Mouse (Mus musculus) lung, embryonic 15.5 days (tissue): ENCODE data around the gene Pld3. TPM values are rescaled to one million over a fixed set of nuclear protein-coding genes. Genes with fewer than 3 reads are reported as not detected.
A peak's percentile ranks its signal among the peaks of the same experiment; 100 is the strongest.

Experiments used
- ATAC-seq: fragments of 200-750 bp; cut with Nextera tagmentation; 2 replicates; pipeline ENCODE4 v1.8.0; 2017; ENCODE audit warnings: moderate number of reproducible peaks, borderline replicate concordance; ENCODE audit not compliant: low FRiP score, low TSS enrichment; ENCODE audit errors: extremely low read depth
- H3K27ac ChIP-seq: fragments of 300-500 bp; sonication (generic); 2 replicates; pipeline ENCODE4 v1.5.1; 2015; ENCODE audit warnings: moderate library complexity, mild to moderate bottlenecking, inconsistent platforms
- H3K27me3 ChIP-seq: fragments of 300-500 bp; sonication (generic); 2 replicates; pipeline ENCODE4 v1.6.1; 2015; ENCODE audit warnings: inconsistent platforms
- H3K36me3 ChIP-seq: fragments of 300-500 bp; sonication (generic); 2 replicates; pipeline ENCODE4 v1.6.1; 2015; ENCODE audit warnings: inconsistent platforms
- H3K4me1 ChIP-seq: fragments of 300-500 bp; sonication (generic); 2 replicates; pipeline ENCODE4 v1.6.1; 2015; ENCODE audit warnings: inconsistent platforms
- H3K4me2 ChIP-seq: fragments of 300-500 bp; sonication (generic); 2 replicates; pipeline ENCODE4 v1.6.1; 2015; ENCODE audit warnings: inconsistent platforms, mild to moderate bottlenecking, moderate library complexity
- H3K4me3 ChIP-seq: fragments of 300-500 bp; sonication (generic); 2 replicates; pipeline ENCODE4 v1.5.1; 2015; ENCODE audit warnings: mild to moderate bottlenecking, inconsistent platforms
- H3K9ac ChIP-seq: fragments of 300-500 bp; sonication (generic); 2 replicates; pipeline ENCODE4 v1.6.1; 2015; ENCODE audit warnings: inconsistent platforms
- H3K9me3 ChIP-seq: fragments of 300-500 bp; sonication (generic); 2 replicates; pipeline ENCODE4 v1.6.1; 2016; ENCODE audit warnings: inconsistent platforms
- WGBS: fragments of 180-500 bp; shearing (Covaris S2); methylation state at CpG from one replicate; pipeline ENCODE4 v1.1.7; 2015; 5-methylcytosine and 5-hydroxymethylcytosine counted together
- polyA plus RNA-seq: library from polyadenylated mRNA; unstranded; fragments of >200 nt; fragmentation: Nextera tagmentation; extraction: Ambion mirVana; gene quantifications from 2 replicates; pipeline ENCODE4 v1.2.1, GENCODE M21; 2015

Gene Pld3
- polyA plus RNA-seq, 1 experiment from 2014 or later, result 78.3 TPM

GRCm38 (mm10) chr7:27491856-27492255 lies 61.2 kb downstream of the Pld3 start:
- Histone ChIP-seq H3K27ac (peak overlapping the region; percentile 97), H3K4me3 (no peak overlapping the region), H3K27me3 (no peaks in the 10 kb centered on the region), H3K4me2 (no peak overlapping the region), H3K9me3 (no peaks in the 10 kb centered on the region), H3K36me3 (0 out of 2 replicates have a peak, but pooled peaks cover 11% of the 10 kb centered on the region), H3K9ac (no peak overlapping the region), H3K4me1 (peaks cover 47% of the 10 kb centered on the region)
- 51% methylated on average over 7 of the region's 7 CpGs for WGBS
- ATAC-seq, result no peak

GRCm38 (mm10) chr7:27490543-27491329 lies 62.3 kb downstream of the Pld3 start:
- Histone ChIP-seq H3K4me2 (peak overlapping the region; percentile 58), H3K9ac (peak overlapping the region; percentile 36), H3K36me3 (0 out of 2 replicates have a peak, but pooled peaks cover 11% of the 10 kb centered on the region), H3K27ac (peak overlapping the region; percentile 97), H3K27me3 (no peaks in the 10 kb centered on the region), H3K4me3 (peak overlapping the region; percentile 34), H3K9me3 (no peaks in the 10 kb centered on the region), H3K4me1 (peaks cover 50% of the 10 kb centered on the region)
- 0% methylated on average over 33 of the region's 33 CpGs for WGBS
- ATAC-seq, result peak; percentile 86

GRCm38 (mm10) chr7:27490227-27490542 lies 62.8 kb downstream of the Pld3 start:
- 24% methylated on average over 4 of the region's 4 CpGs for WGBS
- peak overlapping the region; percentile 58 for H3K4me2 ChIP-seq
- H3K36me3 ChIP-seq, result 0 out of 2 replicates have a peak, but pooled peaks cover 11% of the 10 kb centered on the region
- H3K27me3 ChIP-seq, result no peaks in the 10 kb centered on the region
- H3K9me3 ChIP-seq, result no peaks in the 10 kb centered on the region
- H3K4me1 ChIP-seq, result peaks cover 55% of the 10 kb centered on the region
- ATAC-seq, result no peak
- peak overlapping the region; percentile 36 for H3K9ac ChIP-seq
- H3K4me3 ChIP-seq, result peak overlapping the region; percentile 34
- peak overlapping the region; percentile 97 for H3K27ac ChIP-seq

- WGBS, result 90% methylated on average over 25 of the region's 25 CpGs
- no peak overlapping the region; the same call in 1 of the 2 replicates for H3K4me2 ChIP-seq
- H3K4me3 ChIP-seq, result no peak overlapping the region
- H3K27me3 ChIP-seq, result no peaks in the 10 kb centered on the region
- H3K27ac ChIP-seq, result peak overlapping the region; percentile 97
- no peak for ATAC-seq
- H3K9me3 ChIP-seq, result no peaks in the 10 kb centered on the region
- H3K9ac ChIP-seq, result no peak overlapping the region; the same call in 1 of the 2 replicates
- H3K4me1 ChIP-seq, result peaks cover 55% of the 10 kb centered on the region
- H3K36me3 ChIP-seq, result 0 out of 2 replicates have a peak, but pooled peaks cover 11% of the 10 kb centered on the region
These were observed 63.6 kb downstream of the Pld3 start for GRCm38 (mm10) chr7:27489270-27489869.

- Histone ChIP-seq H3K27me3 (no peaks in the 10 kb centered on the region), H3K36me3 (0 out of 2 replicates have a peak, but pooled peaks cover 11% of the 10 kb centered on the region), H3K4me2 (peak overlapping the region; percentile 80), H3K4me1 (peaks cover 55% of the 10 kb centered on the region), H3K9me3 (no peaks in the 10 kb centered on the region), H3K27ac (peak overlapping the region; percentile 98), H3K9ac (peak overlapping the region; percentile 70), H3K4me3 (peak overlapping the region; percentile 57)
- 2% methylated on average over 13 of the region's 13 CpGs for WGBS
- ATAC-seq, result no peak
These were observed 65.2 kb downstream of the Pld3 start for GRCm38 (mm10) chr7:27487740-27488268.

GRCm38 (mm10) chr7:27486770-27487697 lies 66.0 kb downstream of the Pld3 start, which contains the start of gene Sertad1:
TSS of gene Sertad1 (plus strand) at chr7:27486910.
- peak; percentile 91 for ATAC-seq
- Histone ChIP-seq H3K9ac (peak within 1 kb of the TSS; percentile 70), H3K4me2 (peak within 1 kb of the TSS; percentile 80), H3K36me3 (0 out of 2 replicates have a peak, but pooled peaks cover 11% of the 10 kb centered on the region), H3K4me1 (peaks cover 50% of the 10 kb centered on the region), H3K27ac (peak within 1 kb of the TSS; percentile 98), H3K27me3 (no peaks in the 10 kb centered on the region), H3K4me3 (peak within 1 kb of the TSS; percentile 57), H3K9me3 (no peaks in the 10 kb centered on the region)
- WGBS, result 1% methylated on average over 73 of the region's 80 CpGs

GRCm38 (mm10) chr7:27486102-27486769 lies 66.8 kb downstream of the Pld3 start:
- Histone ChIP-seq H3K9me3 (no peaks in the 10 kb centered on the region), H3K27me3 (no peaks in the 10 kb centered on the region), H3K4me3 (peak overlapping the region; percentile 57), H3K9ac (peak overlapping the region; percentile 70), H3K4me1 (peaks cover 50% of the 10 kb centered on the region), H3K4me2 (peak overlapping the region; percentile 80), H3K36me3 (0 out of 2 replicates have a peak, but pooled peaks cover 11% of the 10 kb centered on the region), H3K27ac (peak overlapping the region; percentile 98)
- WGBS, result 4% methylated on average over 13 of the region's 13 CpGs
- ATAC-seq, result no peak

- no peaks in the 10 kb centered on the region for H3K9me3 ChIP-seq
- H3K9ac ChIP-seq, result no peak overlapping the region
- H3K4me3 ChIP-seq, result no peak overlapping the region
- no peak for ATAC-seq
- WGBS, result 89% methylated on average over 4 of the region's 4 CpGs
- no peak overlapping the region for H3K4me2 ChIP-seq
- H3K36me3 ChIP-seq, result no peaks in the 10 kb centered on the region
- peaks cover 34% of the 10 kb centered on the region for H3K4me1 ChIP-seq
- no peak overlapping the region for H3K27ac ChIP-seq
- H3K27me3 ChIP-seq, result no peaks in the 10 kb centered on the region
These were observed 69.2 kb downstream of the Pld3 start for GRCm38 (mm10) chr7:27483860-27484259.

Other genes starting within 250 kb of the Pld3 start
- 96.2 and 102 TPM in 2 replicates for gene Ltbp4, start 215.5 kb downstream of the Pld3 start, polyA plus RNA-seq
- gene Shkbp1, start 197.2 kb downstream of the Pld3 start, polyA plus RNA-seq, result 48.3 and 51.4 TPM in 2 replicates
- gene Gm20479, start 195.8 kb downstream of the Pld3 start, polyA plus RNA-seq, result 0.79 and 1.3 TPM in 2 replicates
- 0.21 and 0.33 TPM in 2 replicates for gene Sptbn4, start 105.5 kb downstream of the Pld3 start, polyA plus RNA-seq
- gene Blvrb, start 105.2 kb downstream of the Pld3 start, polyA plus RNA-seq, result 58.8 and 68.5 TPM in 2 replicates
- 28.6 and 31.1 TPM in 2 replicates for gene Sertad3, start 79.5 kb downstream of the Pld3 start, polyA plus RNA-seq
- 48.5 and 49.6 TPM in 2 replicates for gene Sertad1, start 66.3 kb downstream of the Pld3 start, polyA plus RNA-seq
- 7.2 and 8.7 TPM in 2 replicates for gene Prx, start 53.9 kb downstream of the Pld3 start, polyA plus RNA-seq
- 0.87 and 0.92 TPM in 2 replicates for gene Hipk4, start 30.0 kb downstream of the Pld3 start, polyA plus RNA-seq
- gene 2310022A10Rik, start within 50 bp of the Pld3 start, polyA plus RNA-seq, result 24.0 and 24.8 TPM in 2 replicates
- 89.6 and 98.5 TPM in 2 replicates for gene Akt2, start 38.3 kb upstream of the Pld3 start, polyA plus RNA-seq
- 0.09 and 0.60 TPM in 2 replicates for gene Ttc9b, start 100.7 kb upstream of the Pld3 start, polyA plus RNA-seq
- 6.9 and 7.6 TPM in 2 replicates for gene Map3k10, start 121.4 kb upstream of the Pld3 start, polyA plus RNA-seq
- gene Zfp607b, start 136.1 kb upstream of the Pld3 start, polyA plus RNA-seq, result 4.0 and 4.3 TPM in 2 replicates
- 33.8 and 38.9 TPM in 2 replicates for gene Zfp60, start 178.2 kb upstream of the Pld3 start, polyA plus RNA-seq